Mouse (Mus musculus): Measurements from ENCODE around the gene Hs2st1. TPM values are rescaled to one million over a fixed set of nuclear protein-coding genes. Genes with fewer than 3 reads are reported as not detected.
A peak's percentile ranks its signal among the peaks of the same experiment; 100 is the strongest.

Gene Hs2st1
- polyA plus RNA-seq, 1 experiment from 2014 or later, result 10.5 TPM

- Histone ChIP-seq H3K27ac (ENCODE audit: low read length) (no peak overlapping the region), H3K9ac (ENCODE audit: low read length) (no peak overlapping the region), H3K4me3 (replicated peaks; ENCODE audit: low read length) (no peak overlapping the region), H3K4me2 (ENCODE audit: low read depth, low read length) (no peak overlapping the region), H3K4me1 (ENCODE audit: control insufficient read depth, insufficient read depth, low read length) (no peaks in the 10 kb centered on the region), H3K27me3 (ENCODE audit: control insufficient read depth, insufficient read depth, low read length) (no peaks in the 10 kb centered on the region), H3K9me3 (replicated peaks; ENCODE audit: control insufficient read depth, low read length) (no peaks in the 10 kb centered on the region), H3K36me3 (ENCODE audit: control insufficient read depth, insufficient read depth, low read length) (0 out of 2 replicates have a peak, but pooled peaks cover 5% of the 10 kb centered on the region)
- ATAC-seq (ENCODE audit: insufficient read depth, low FRiP score), result no peak
- 85% methylated on average over 3 of the region's 3 CpGs for WGBS
These were observed 133.9 kb downstream of the Hs2st1 start for GRCm38 (mm10) chr3:144436076-144436475.

GRCm38 (mm10) chr3:144435281-144435680 is 134.7 kb downstream of the Hs2st1 start:
- WGBS, result 86% methylated on average over 16 of the region's 16 CpGs

GRCm38 (mm10) chr3:144434276-144434675 is 135.7 kb downstream of the Hs2st1 start:
- Histone ChIP-seq H3K9ac (ENCODE audit: low read length) (no peak overlapping the region), H3K4me1 (ENCODE audit: control insufficient read depth, insufficient read depth, low read length) (no peaks in the 10 kb centered on the region), H3K27me3 (ENCODE audit: control insufficient read depth, insufficient read depth, low read length) (no peaks in the 10 kb centered on the region), H3K36me3 (ENCODE audit: control insufficient read depth, insufficient read depth, low read length) (0 out of 2 replicates have a peak, but pooled peaks cover 5% of the 10 kb centered on the region), H3K9me3 (replicated peaks; ENCODE audit: control insufficient read depth, low read length) (no peaks in the 10 kb centered on the region), H3K4me2 (ENCODE audit: low read depth, low read length) (no peak overlapping the region), H3K4me3 (replicated peaks; ENCODE audit: low read length) (no peak overlapping the region), H3K27ac (ENCODE audit: low read length) (no peak overlapping the region)
- WGBS, result 90% methylated on average over 17 of the region's 17 CpGs
- no peak for ATAC-seq (ENCODE audit: insufficient read depth, low FRiP score)

More at GRCm38 (mm10) chr3:144435281-144435680, 134.7 kb downstream of the Hs2st1 start:
- Histone ChIP-seq H3K36me3 (ENCODE audit: control insufficient read depth, insufficient read depth, low read length) (0 out of 2 replicates have a peak, but pooled peaks cover 5% of the 10 kb centered on the region), H3K9ac (ENCODE audit: low read length) (no peak overlapping the region), H3K4me3 (replicated peaks; ENCODE audit: low read length) (no peak overlapping the region), H3K27me3 (ENCODE audit: control insufficient read depth, insufficient read depth, low read length) (no peaks in the 10 kb centered on the region), H3K4me2 (ENCODE audit: low read depth, low read length) (no peak overlapping the region), H3K27ac (ENCODE audit: low read length) (no peak overlapping the region), H3K4me1 (ENCODE audit: control insufficient read depth, insufficient read depth, low read length) (no peaks in the 10 kb centered on the region), H3K9me3 (replicated peaks; ENCODE audit: control insufficient read depth, low read length) (no peaks in the 10 kb centered on the region)
- ATAC-seq (ENCODE audit: insufficient read depth, low FRiP score), result no peak

GRCm38 (mm10) chr3:144433039-144433438 is 136.9 kb downstream of the Hs2st1 start:
- Histone ChIP-seq H3K4me1 (ENCODE audit: control insufficient read depth, insufficient read depth, low read length) (no peaks in the 10 kb centered on the region), H3K9ac (ENCODE audit: low read length) (no peak overlapping the region), H3K9me3 (replicated peaks; ENCODE audit: control insufficient read depth, low read length) (no peaks in the 10 kb centered on the region), H3K4me3 (replicated peaks; ENCODE audit: low read length) (no peak overlapping the region), H3K27ac (ENCODE audit: low read length) (no peak overlapping the region), H3K36me3 (ENCODE audit: control insufficient read depth, insufficient read depth, low read length) (0 out of 2 replicates have a peak, but pooled peaks cover 5% of the 10 kb centered on the region), H3K27me3 (ENCODE audit: control insufficient read depth, insufficient read depth, low read length) (no peaks in the 10 kb centered on the region), H3K4me2 (ENCODE audit: low read depth, low read length) (no peak overlapping the region)
- ATAC-seq (ENCODE audit: insufficient read depth, low FRiP score), result no peak
- 84% methylated on average over 7 of the region's 7 CpGs for WGBS

GRCm38 (mm10) chr3:144432143-144432577 is 137.8 kb downstream of the Hs2st1 start:
- Histone ChIP-seq H3K4me3 (replicated peaks; ENCODE audit: low read length) (no peak overlapping the region), H3K9ac (ENCODE audit: low read length) (no peak overlapping the region), H3K4me1 (ENCODE audit: control insufficient read depth, insufficient read depth, low read length) (no peaks in the 10 kb centered on the region), H3K27me3 (ENCODE audit: control insufficient read depth, insufficient read depth, low read length) (no peaks in the 10 kb centered on the region), H3K4me2 (ENCODE audit: low read depth, low read length) (no peak overlapping the region), H3K36me3 (ENCODE audit: control insufficient read depth, insufficient read depth, low read length) (0 out of 2 replicates have a peak, but pooled peaks cover 5% of the 10 kb centered on the region), H3K27ac (ENCODE audit: low read length) (0 out of 2 replicates have a peak overlapping the region, but pooled peaks have one; percentile 15), H3K9me3 (replicated peaks; ENCODE audit: control insufficient read depth, low read length) (no peaks in the 10 kb centered on the region)
- peak; percentile 47 for ATAC-seq (ENCODE audit: insufficient read depth, low FRiP score)
- 64% methylated on average over 10 of the region's 10 CpGs for WGBS

- Histone ChIP-seq H3K9me3 (replicated peaks; ENCODE audit: control insufficient read depth, low read length) (no peaks in the 10 kb centered on the region), H3K36me3 (ENCODE audit: control insufficient read depth, insufficient read depth, low read length) (no peaks in the 10 kb centered on the region), H3K4me1 (ENCODE audit: control insufficient read depth, insufficient read depth, low read length) (no peaks in the 10 kb centered on the region), H3K27me3 (ENCODE audit: control insufficient read depth, insufficient read depth, low read length) (no peaks in the 10 kb centered on the region), H3K4me3 (replicated peaks; ENCODE audit: low read length) (no peak overlapping the region), H3K9ac (ENCODE audit: low read length) (no peak overlapping the region), H3K4me2 (ENCODE audit: low read depth, low read length) (no peak overlapping the region), H3K27ac (ENCODE audit: low read length) (no peak overlapping the region; the same call in 1 of the 2 replicates)
- ATAC-seq (ENCODE audit: insufficient read depth, low FRiP score), result no peak
- 65% methylated on average over 8 of the region's 8 CpGs for WGBS
These were observed 141.2 kb downstream of the Hs2st1 start for GRCm38 (mm10) chr3:144428514-144429431.

GRCm38 (mm10) chr3:144425041-144425448 is 144.9 kb downstream of the Hs2st1 start:
- 0 out of 2 replicates have a peak, but pooled peaks have one; percentile 26 for ATAC-seq (ENCODE audit: insufficient read depth, low FRiP score)
- Histone ChIP-seq H3K9me3 (replicated peaks; ENCODE audit: control insufficient read depth, low read length) (no peaks in the 10 kb centered on the region), H3K4me2 (ENCODE audit: low read depth, low read length) (no peak overlapping the region), H3K27ac (ENCODE audit: low read length) (no peak overlapping the region), H3K27me3 (ENCODE audit: control insufficient read depth, insufficient read depth, low read length) (no peaks in the 10 kb centered on the region), H3K4me3 (replicated peaks; ENCODE audit: low read length) (no peak overlapping the region), H3K36me3 (ENCODE audit: control insufficient read depth, insufficient read depth, low read length) (no peaks in the 10 kb centered on the region), H3K4me1 (ENCODE audit: control insufficient read depth, insufficient read depth, low read length) (no peaks in the 10 kb centered on the region), H3K9ac (ENCODE audit: low read length) (no peak overlapping the region)
- WGBS, result 75% methylated on average over 4 of the region's 4 CpGs

- ATAC-seq (ENCODE audit: insufficient read depth, low FRiP score), result no peak
- no peak overlapping the region for H3K4me3 ChIP-seq (replicated peaks; ENCODE audit: low read length)
- no peaks in the 10 kb centered on the region for H3K4me1 ChIP-seq (ENCODE audit: control insufficient read depth, insufficient read depth, low read length)
- WGBS, result 49% methylated on average over 7 of the region's 7 CpGs
- no peak overlapping the region for H3K4me2 ChIP-seq (ENCODE audit: low read depth, low read length)
- no peak overlapping the region for H3K27ac ChIP-seq (ENCODE audit: low read length)
- H3K27me3 ChIP-seq (ENCODE audit: control insufficient read depth, insufficient read depth, low read length), result no peaks in the 10 kb centered on the region
- H3K36me3 ChIP-seq (ENCODE audit: control insufficient read depth, insufficient read depth, low read length), result no peaks in the 10 kb centered on the region
- H3K9me3 ChIP-seq (replicated peaks; ENCODE audit: control insufficient read depth, low read length), result no peaks in the 10 kb centered on the region
- no peak overlapping the region for H3K9ac ChIP-seq (ENCODE audit: low read length)
These were observed 148.4 kb downstream of the Hs2st1 start for GRCm38 (mm10) chr3:144421404-144422180.

Measured in stomach, embryonic 16.5 days (tissue).